Mouse (Mus musculus): ENCODE data around the gene Axin2.
"Not testable (repeated sequence)": the region's sequence is repeated elsewhere in the genome, so short reads cannot be mapped to it uniquely, and the experiment has no call there.

Gene Axin2

DNA sequence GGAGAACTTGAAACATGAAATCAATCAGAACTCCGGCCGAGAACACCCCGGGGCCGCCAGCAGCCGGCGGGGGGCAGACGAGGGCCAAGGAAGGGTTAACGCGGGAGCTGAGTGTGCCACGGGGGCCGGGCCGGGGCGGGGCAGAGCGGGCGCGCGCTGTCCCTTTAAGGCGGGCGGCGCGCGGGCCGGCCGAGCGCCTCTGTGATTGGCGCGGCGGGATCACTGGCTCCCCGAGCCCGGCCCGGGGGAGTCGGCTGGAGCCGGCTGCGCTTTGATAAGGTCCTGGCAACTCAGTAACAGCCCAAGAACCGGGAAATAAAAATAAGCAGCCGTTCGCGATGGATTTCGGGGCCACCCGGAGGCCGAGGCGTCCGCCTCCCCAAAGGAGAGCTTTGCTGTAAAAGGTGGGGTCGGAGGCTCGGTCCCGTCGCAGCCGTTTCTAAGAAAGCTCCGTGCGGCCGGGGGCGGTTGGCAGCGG, at the start of gene Axin2:
TSS of gene Axin2 (plus strand) at position 192 of the 478 bp plus-strand sequence.
- in situ Hi-C loops (cut with MboI; ENCODE audit: unreplicated experiment in 2 of 2), result loop anchor here in 1 of 2 experiments (25.0 kb wide), 1 partner anchor 517 kb away; the partner anchor contains the start of gene Amz2

DNA sequence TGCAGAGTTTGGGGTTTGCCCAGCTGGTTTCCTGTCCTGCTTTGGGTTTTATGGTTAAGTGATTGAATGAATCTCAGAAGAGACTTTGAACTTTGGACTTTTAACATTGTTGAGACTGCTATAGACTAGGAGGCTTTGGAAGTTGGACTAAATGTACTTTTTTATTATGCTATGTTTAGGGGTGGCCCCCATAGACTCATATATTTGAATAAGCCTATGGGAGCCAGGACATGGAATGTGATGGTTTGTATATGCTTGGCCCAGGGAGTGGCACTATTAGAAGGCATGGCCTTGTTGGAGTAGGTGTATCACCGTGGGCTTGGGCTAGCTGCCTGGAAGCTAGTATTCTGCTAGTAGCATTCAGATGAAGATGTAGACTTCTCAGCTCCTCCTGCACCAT, 48.9 kb upstream of the Axin2 start:
- in situ Hi-C loops (cut with MboI; ENCODE audit: unreplicated experiment in 2 of 2), result not testable (repeated sequence)

DNA sequence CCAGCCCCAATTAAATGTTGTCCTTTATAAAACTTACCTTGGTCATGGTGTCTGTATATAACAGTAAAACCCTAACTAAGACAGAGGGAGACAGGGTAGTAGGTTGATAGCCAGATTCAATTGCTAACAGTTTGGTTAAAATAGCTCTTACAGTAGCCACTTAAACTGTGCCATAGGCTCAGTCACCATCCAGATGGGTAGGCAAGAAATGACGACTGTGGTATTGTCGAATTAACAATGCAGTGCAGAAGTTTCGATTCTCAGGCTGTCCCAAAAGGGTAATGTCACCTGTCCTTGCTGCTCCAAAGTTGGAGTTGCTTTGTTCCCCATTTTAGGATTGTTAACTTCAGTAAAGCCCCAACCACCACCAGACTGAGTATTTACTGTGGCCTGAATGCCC, 48.4 kb upstream of the Axin2 start:
- in situ Hi-C loops (cut with MboI; ENCODE audit: unreplicated experiment in 2 of 2), result no loop called here

DNA sequence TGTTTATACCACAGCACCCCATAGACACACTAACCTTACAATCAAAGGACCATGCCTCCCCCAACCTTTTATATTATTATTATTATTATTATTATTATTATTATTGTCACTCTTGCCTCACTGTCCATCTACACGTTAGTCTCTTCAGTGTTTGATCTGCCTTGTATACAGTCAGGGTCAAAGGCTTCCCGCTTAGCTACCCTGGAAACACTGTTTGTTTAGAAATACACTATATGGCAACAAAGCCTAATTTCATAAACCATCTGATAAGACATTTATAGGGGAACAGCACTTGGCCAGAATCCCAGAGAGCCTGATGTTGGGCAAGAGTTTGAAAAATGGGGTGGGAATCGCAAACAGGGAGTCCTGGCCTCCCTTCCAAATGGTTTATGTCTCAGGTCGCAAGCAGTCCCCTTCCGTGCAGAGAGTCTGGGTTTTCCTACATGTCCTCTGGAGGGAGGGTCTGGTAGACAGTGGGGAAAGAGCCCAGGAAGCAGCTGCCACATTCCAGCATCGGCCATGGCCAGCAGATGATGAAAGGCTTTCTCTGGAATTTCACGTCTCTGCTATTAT, 43.4 kb upstream of the Axin2 start:
- in situ Hi-C loops (cut with MboI; ENCODE audit: unreplicated experiment in 2 of 2), result no loop called here

DNA sequence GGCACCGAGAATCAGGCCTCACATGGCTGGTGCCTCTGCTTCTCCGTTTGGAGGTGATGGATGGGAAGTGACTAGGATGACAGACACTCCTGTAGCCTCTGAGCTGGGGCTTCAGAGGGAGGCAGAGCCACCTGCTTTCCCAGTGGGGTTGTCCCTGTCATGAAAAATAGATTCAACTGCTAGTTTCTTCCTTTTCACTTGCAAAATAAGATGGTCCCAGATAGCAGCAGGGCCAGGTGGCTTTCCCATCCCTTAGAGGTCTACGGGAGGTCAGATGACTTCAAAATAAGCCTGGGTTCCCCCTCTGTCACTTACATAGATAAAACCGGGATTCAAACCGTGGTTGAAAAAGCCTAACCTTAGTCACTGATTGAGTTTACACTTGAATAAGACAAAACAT, 42.6 kb upstream of the Axin2 start:
- in situ Hi-C loops (cut with MboI; ENCODE audit: unreplicated experiment in 2 of 2), result no loop called here

DNA sequence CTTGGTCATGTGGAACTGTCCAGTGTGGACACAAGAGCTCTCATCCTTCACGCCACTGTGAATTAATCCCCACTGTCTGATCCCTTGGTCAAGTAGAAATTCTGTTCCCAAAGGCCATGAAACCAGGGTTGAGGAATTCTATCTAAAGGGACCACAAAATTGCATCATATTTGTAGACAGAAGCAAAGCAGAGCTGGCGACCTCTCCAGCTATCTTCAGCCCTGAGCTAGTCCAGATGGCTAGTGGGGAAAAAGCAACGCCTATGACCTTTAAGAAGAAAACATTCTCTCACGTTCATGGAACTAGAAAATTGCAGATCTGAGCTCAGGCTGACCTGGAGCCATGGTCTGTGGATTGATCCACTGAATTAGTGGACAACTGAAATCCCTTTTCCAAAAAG, 39.6 kb upstream of the Axin2 start:
- in situ Hi-C loops (cut with MboI; ENCODE audit: unreplicated experiment in 2 of 2), result no loop called here

DNA sequence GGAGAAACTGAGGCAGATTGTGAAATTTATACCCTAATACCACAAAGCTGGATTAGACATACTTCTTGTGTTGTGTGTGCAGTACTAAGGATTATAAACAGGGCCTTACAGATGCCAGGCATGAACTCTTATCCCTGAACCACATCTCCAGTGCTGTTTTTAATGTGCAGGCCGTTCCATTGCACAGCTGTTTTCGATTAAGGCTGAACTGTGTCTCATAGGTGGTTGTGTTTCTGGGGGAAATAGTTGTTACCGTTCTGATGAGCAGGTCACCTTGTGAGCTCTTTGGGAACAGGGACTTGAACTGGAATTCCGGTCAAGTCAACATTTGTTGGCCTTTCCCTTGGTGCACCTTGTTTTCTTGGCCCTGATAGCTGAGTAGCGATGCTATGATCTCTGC, 38.5 kb upstream of the Axin2 start:
- in situ Hi-C loops (cut with MboI; ENCODE audit: unreplicated experiment in 2 of 2), result no loop called here

DNA sequence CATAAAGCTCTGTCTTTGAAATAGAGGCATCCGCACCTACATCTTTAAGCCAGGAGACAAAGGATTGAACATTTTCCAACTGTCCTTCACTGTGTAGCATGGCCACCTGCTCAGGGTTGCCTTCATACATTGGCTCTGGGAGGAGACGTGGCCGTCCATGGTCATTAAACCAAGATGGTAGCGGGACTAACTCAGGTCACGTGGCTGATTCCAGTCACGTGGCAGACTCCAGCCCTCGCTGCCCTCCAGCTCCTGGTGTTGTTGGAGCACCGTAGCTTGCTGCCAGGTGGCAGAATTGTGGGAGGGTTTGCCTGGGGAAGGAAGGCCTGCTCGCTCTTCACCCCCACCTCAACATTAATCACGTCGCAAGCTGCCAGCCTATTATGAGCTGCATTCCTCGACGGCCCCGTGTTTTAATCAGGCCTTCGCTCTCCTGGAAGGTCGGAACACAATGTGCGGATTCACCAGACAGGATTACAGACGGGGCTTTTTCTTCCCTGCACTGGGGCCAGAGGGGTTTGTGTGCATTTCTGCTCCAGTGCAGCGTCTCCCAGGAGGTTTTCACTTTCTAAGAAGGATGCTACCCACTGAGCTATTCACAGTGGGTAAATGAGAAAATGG, 34.8 kb upstream of the Axin2 start:
- in situ Hi-C loops (cut with MboI; ENCODE audit: unreplicated experiment in 2 of 2), result no loop called here

DNA sequence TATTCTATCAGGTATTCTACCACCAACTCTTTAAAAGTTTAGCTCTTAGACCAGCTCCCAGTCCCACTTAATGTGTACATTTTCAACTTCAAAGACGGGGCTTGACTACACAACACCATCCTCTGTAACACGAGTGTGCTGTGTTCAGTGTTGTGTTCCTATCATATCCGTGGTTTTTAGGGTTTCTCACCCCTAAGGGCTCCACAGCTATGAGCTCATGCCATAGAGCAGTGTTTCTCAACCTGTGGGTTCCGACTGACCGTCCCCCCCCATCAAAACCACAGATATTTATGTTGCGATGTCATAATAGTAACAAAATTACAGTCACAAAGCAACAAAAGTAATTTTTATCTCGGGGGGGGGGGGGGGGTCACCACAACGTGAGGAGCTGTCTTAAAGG, 34.1 kb upstream of the Axin2 start:
- in situ Hi-C loops (cut with MboI; ENCODE audit: unreplicated experiment in 2 of 2), result no loop called here

DNA sequence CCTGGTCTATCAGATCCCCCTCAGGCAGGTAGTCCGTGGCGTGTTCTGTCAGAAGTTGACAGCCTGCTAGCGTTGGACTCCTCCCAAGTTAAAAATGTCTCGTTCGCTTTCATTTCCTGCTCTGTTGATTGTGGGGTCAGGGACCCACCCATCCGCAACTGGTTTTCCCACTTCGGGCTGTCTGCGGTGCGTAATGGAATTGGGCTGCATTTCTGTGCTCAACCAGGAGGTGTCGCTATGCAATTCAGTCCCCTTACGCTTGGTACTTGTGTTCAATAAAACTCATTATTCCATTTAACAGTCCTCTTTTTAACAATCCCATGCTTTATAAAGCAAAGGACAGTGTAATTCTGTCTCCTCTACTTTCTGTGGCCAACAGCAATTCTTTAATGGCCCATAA, 31.0 kb upstream of the Axin2 start:
- in situ Hi-C loops (cut with MboI; ENCODE audit: unreplicated experiment in 2 of 2), result no loop called here

DNA sequence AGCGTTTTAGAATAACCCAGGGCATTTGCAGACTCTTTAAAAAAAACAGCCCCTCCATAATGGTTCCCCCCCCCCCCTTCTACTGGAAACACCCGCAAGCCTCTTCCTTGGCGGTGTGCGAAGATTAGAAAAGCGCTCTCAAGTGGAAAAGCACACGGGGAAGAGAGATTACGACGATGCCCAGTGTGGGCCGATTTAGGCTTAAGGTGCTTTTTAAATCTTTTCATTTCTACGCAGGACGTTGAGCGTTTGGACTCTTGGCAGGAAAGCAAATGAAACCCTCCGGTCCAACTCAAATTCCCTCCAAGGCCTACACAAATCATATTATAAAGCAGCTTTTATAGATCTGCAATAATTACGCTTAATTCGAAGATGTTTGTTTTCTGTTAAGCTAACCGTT, 29.6 kb upstream of the Axin2 start:
- in situ Hi-C loops (cut with MboI; ENCODE audit: unreplicated experiment in 2 of 2), result no loop called here

DNA sequence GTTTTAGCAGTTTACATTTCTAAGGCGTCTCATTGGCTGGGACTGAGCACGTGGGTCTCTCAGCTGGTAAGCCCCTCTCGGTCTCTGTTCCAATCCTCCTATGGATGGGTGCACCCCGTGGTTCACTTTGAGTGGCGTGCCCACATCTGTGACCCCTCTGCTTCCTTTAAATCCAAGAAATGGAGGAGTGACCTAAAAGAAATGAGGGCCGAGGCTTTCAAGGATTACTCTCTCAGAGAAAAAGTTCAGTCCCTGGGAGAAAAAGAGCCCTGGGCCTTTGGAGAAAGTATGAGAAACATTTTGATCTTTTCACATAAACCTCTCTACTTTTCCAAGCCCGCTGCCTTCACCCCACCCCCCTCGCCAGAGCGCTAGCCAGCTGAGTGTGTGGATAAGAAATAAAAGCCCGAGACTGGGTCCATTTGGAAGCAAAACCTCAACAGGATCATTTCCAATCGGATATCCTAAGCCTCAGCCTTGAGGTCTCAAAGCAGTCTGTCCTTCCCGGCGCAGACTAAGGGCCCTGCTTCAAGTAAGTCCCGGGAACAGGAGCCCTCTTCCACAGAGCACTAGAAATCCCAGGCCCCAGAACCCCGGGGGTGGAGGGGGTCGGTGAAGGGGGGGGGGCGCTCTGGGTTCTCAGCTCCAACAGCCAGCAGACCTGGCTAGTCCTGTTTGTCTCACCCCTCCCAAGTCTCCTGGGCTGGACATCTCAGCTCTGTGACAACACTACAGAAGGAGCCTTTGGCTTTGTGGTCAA, 28.9 kb upstream of the Axin2 start:
- in situ Hi-C loops (cut with MboI; ENCODE audit: unreplicated experiment in 2 of 2), result no loop called here

DNA sequence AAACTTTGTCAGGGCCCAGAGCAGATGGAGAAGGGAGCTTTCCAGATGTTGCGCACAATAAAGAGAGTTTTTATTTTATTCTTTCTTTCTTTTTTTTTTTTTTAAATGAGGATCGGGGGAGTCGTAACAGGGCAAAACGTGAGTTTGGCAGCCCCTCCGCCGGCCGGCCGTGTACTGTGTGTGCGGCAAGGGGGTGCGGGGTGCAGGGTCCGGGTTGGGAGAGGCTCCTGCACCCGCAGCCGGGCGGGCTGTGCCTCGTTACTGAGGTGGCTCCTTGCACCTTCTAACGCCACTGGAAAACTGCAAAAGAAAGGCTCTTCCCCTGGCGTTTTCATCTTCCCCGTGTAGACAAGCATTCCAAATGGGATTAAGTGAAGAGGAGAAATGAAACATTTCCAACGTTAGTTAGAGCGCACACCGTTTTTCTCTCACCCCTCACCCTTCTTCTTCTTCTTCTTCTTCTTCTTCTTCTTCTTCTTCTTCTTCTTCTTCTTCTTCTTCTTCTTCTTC, 28.2 kb upstream of the Axin2 start:
- in situ Hi-C loops (cut with MboI; ENCODE audit: unreplicated experiment in 2 of 2), result no loop called here

DNA sequence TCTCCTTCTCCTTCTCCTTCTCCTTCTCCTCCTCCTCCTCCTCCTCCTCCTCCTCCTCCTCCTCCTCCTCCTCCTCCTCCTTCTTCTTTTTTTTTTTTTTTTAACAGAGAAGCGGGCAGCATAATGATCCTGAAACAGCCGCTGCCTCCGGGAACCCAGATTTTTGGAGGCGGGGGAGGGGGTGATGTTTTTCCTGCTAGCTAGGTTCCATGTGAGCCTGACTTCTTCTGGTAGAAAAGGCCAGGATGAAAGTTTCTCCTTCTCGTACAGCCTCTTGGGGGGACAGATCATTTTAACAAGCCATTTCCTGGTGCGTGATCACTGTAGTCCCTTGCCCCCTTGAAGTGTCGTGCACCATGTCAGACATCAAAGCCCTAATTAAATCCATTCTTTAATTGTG, 27.7 kb upstream of the Axin2 start:
- in situ Hi-C loops (cut with MboI; ENCODE audit: unreplicated experiment in 2 of 2), result no loop called here

DNA sequence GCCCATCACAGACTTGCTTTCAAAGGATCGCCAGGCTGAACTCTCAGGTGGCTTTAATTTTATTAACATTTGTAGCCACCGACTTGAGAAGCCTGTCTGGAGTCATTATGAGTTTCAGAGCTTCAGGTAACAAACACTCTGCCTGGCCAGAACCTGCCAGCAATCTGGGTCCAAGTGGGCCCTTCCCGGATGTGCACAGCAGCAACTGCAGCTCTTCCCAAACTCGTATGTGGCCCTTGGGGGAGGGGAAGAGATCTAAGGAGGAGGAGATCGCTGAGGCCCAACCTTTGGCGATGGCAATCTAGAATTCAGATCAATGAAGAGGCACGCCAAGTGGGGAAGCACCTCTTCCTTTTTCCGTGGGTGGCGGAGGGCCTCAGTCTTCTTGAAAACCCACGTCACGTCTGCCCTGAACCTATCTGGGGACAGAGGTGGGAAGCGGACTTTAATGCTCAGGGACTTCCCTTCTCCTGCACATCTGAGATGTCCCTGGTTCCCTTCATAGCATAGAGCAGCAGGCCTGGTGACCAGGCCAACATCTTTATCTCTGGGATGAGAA, 26.8 kb upstream of the Axin2 start:
- in situ Hi-C loops (cut with MboI; ENCODE audit: unreplicated experiment in 2 of 2), result no loop called here

DNA sequence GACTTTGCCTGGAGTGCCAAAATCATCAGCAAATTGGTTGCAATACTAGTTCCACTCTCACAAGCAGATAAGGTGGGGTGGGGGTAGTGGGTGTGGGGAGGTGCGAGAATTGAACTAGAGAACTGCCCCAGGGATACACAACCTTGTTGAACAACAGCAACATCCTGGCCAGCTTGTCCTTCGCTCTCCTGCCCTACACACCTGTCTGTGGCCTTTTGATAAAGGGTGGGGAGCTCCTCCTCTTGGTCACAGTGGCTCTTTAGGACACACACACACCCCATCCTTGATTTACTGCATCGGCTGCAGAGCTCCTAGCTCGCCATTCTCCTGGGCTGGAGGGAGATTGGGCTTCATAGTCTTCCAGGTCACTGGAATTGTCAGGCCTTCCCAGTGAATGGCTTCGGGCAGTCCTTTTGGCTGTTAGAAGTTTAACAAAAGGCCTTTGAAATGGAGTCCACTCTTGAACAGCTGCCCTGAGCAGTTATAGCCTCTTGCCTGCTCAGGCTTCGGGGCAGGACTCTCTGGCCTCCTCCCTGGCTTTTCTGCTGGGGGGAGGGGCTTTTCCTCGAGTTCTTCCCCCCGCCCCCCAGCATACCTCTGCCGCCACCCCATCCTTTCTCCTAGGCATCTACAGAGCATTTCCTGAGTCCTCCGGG, 26.2 kb upstream of the Axin2 start:
- in situ Hi-C loops (cut with MboI; ENCODE audit: unreplicated experiment in 2 of 2), result no loop called here

DNA sequence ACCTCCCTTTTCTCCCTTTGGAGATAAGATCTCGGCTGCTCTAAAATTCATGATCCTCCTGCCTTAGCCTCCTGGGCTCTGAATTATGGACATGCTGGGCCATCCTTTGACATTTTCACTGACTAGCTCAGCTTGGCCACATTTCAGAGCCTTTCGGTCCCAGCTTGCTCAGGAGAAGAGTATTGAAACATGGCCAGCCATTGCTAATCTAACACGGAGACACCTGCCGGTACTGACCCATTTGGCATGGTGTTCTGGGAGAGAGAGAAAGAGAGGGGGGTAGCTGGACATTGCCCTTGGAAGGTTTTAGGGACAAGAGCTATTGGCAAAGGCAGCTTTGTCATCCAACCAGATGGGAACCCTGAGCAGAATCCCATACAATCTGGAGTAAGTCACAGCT, 23.1 kb upstream of the Axin2 start:
- in situ Hi-C loops (cut with MboI; ENCODE audit: unreplicated experiment in 2 of 2), result no loop called here

DNA sequence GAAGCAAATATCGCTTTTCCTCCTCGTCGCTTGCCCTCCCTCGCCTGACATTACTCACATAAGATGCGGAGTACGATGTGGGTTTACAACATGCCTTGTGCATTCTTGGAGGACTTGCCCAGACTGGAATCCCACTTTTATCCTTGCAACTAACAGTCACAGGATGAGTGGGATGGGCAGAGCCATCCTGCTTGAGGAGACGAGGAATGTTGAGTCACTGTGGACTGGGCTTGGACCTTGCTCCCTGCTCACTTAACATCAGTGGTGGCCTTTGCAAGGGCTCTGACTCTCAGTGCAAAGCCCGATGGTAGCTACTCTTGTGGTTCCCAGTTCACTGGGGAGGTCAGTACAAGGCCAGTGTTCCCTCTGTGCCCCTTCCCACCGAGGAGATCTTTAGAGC, 22.1 kb upstream of the Axin2 start:
- in situ Hi-C loops (cut with MboI; ENCODE audit: unreplicated experiment in 2 of 2), result no loop called here

DNA sequence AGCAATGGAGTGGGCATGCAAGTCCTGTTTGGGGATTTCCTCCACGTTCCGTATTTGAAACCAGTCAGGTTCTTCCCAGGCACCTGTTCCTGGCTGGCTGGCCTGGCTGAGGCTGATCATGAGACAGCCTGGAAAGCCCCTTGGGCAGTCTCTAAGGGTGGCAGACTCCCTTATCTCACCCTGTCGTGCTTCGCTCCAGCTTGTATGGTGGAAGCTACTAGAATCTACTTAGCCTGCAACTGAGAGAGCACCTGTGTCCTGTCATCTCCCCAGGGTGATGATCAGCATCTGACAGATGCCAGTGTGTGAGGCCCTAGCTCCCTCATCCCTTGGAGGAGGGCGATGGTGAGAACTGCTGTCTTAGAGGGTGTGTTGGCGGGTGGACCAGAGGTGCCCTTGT, 21.7 kb upstream of the Axin2 start:
- in situ Hi-C loops (cut with MboI; ENCODE audit: unreplicated experiment in 2 of 2), result no loop called here

DNA sequence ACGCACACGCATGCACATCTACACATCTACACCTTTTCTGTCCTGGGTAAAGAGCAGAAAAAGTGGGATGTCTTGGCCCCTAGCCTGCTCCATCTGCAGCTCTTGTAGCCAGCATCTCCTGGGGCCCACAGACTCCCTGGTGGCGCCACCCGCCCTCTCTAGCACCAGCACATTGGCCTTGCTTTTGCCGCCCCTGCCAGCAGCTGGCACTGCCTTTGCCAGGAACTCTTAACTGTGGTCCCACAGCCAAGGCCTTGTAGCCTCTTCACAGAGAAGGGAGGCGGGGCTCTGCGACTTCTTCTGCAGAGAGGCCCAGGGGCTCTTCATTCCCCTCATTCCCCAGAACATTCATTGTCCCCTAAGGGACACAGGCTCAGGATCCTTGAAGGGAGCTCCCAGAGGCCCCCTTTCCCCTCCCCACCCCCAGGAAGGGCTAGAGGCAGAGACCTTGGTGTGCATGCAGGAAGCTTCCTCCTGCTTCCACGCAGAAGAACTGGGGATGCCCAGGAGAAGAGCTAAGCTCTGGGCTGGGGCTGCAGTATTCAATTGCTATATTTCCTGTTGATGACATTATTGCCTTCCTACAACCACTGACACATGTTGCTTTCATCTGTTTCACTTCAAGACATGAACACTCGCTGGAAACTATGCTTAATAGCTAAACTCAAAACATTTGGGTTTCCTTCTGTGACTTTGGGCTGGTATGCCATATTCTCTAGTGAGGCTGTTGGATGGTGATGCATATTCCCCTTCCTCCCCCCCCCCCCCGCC, 19.2 kb upstream of the Axin2 start:
- in situ Hi-C loops (cut with MboI; ENCODE audit: unreplicated experiment in 2 of 2), result loop anchor here in 1 of 2 experiments (25.0 kb wide), 1 partner anchor 536 kb away; the partner anchor contains the start of gene Amz2
